ENCODE assay signal across 20 mouse cellular contexts in the genomic region with DNA sequence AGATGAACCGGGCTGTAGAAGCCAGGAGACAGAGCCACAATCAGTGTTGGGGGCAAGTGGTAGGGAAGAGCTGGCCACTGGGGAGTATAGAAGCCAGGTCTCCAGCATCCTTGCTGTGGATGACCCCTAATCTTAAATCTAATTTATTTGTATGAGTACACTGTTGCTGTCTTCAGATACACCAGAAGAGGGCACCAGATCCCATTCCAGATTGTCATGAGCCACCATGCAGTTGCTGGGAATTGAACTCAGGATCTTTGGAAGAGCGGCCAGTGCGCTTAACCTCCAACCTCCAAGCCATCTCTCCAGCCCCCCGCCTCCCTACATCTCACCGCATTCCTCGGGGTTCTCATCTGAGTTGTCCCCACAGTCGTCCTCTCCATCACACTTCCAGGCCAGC. TPM values are rescaled to one million over a fixed set of nuclear protein-coding genes. Genes with fewer than 3 reads are reported as not detected.
DNase-seq lines count a peak whose midpoint lies in the region; ATAC-seq and TF ChIP-seq lines count a peak whose summit lies in the region.
"Had no signal": no experiment of that assay in that cellular context is flagged by ENCODE, and none has a peak within 500 bp of the region (broad histone marks: within the 10 kb centered on the region; RNA-seq: fewer than 3 reads in every experiment).

No protein-coding gene starts in this region.

- H3K4me2 ChIP-seq in hindbrain, postnatal 0 days (ENCODE audit: low read depth, low read length), result no peak overlapping the region
- no peak overlapping the region for H3K4me2 ChIP-seq in lung, postnatal 0 days (replicated peaks; ENCODE audit: low read depth, low read length)
- H3K4me2 ChIP-seq: embryonic facial prominence, embryonic 12.5 days; limb, embryonic 12.5 days; midbrain, embryonic 12.5 days had no signal

- peaks cover 93% of the 10 kb centered on the region for H3K36me3 ChIP-seq in hindbrain, postnatal 0 days (ENCODE audit: insufficient read depth, low read length)
- H3K36me3 ChIP-seq in hindbrain, embryonic 10.5 days, result peaks cover 99% of the 10 kb centered on the region
- H3K36me3 ChIP-seq in lung, postnatal 0 days (ENCODE audit: insufficient read depth, low read length), result peaks cover 18% of the 10 kb centered on the region; the same call in 1 of the 2 replicates

- 89% methylated on average over 7 of the region's 7 CpGs for WGBS in hindbrain, postnatal 0 days
- WGBS in hindbrain, embryonic 10.5 days, result 89% methylated on average over 7 of the region's 7 CpGs
- 84% methylated on average over 7 of the region's 7 CpGs for WGBS in lung, postnatal 0 days

- DNase-seq in CD4-positive, CD25-positive, alpha-beta regulatory T cell, adult 2 months (ENCODE audit: low read depth, low spot score), result peak; percentile 27
- DNase-seq in hindbrain, postnatal 0 days (ENCODE audit: low spot score), result no peak
- DNase-seq in hindbrain, embryonic 10.5 days (ENCODE audit: low spot score), result no peak
- DNase-seq in lung, postnatal 0 days (ENCODE audit: low spot score), result no peak
- no peak for DNase-seq in lung, postnatal 36 days
- peak; percentile 20 for DNase-seq in induced T-regulatory cell, adult 2 months (ENCODE audit: low read depth)
- DNase-seq in thymus, postnatal 14 days, result no peak
- DNase-seq: adrenal gland, adult 8-10 months; cerebellum, adult 18-20 months; gastrocnemius, postnatal 14 days; heart, postnatal 10 days; kidney, postnatal 10 days had no signal

- H3K27me3 ChIP-seq in hindbrain, postnatal 0 days (ENCODE audit: insufficient read depth, low read length), result no peaks in the 10 kb centered on the region
- H3K27me3 ChIP-seq in hindbrain, embryonic 10.5 days (ENCODE audit: insufficient read depth, poor library complexity, severe bottlenecking), result no peaks in the 10 kb centered on the region; the same call in 1 of the 2 replicates
- H3K27me3 ChIP-seq in lung, postnatal 0 days (replicated peaks; ENCODE audit: insufficient read depth, low read length), result no peaks in the 10 kb centered on the region
- H3K27me3 ChIP-seq: embryonic facial prominence, embryonic 12.5 days; limb, embryonic 12.5 days; midbrain, embryonic 12.5 days had no signal

- no peak overlapping the region for H3K9ac ChIP-seq in hindbrain, postnatal 0 days (replicated peaks; ENCODE audit: low read length)
- H3K9ac ChIP-seq in lung, postnatal 0 days (replicated peaks; ENCODE audit: low read depth), result no peak overlapping the region
- H3K9ac ChIP-seq: embryonic facial prominence, embryonic 12.5 days; limb, embryonic 12.5 days; midbrain, embryonic 12.5 days had no signal

- H3K9me3 ChIP-seq in hindbrain, postnatal 0 days (ENCODE audit: low read length), result no peaks in the 10 kb centered on the region
- H3K9me3 ChIP-seq in hindbrain, embryonic 10.5 days, result no peaks in the 10 kb centered on the region
- no peaks in the 10 kb centered on the region for H3K9me3 ChIP-seq in lung, postnatal 0 days (ENCODE audit: low read length)
- H3K9me3 ChIP-seq: embryonic facial prominence, embryonic 12.5 days; limb, embryonic 12.5 days; midbrain, embryonic 12.5 days had no signal

- H3K4me3 ChIP-seq in hindbrain, postnatal 0 days (ENCODE audit: low read length), result no peak overlapping the region
- no peak overlapping the region for H3K4me3 ChIP-seq in hindbrain, embryonic 10.5 days
- no peak overlapping the region for H3K4me3 ChIP-seq in lung, postnatal 0 days (ENCODE audit: low read depth, low read length)
- H3K4me3 ChIP-seq: embryonic facial prominence, embryonic 12.5 days; limb, embryonic 12.5 days; midbrain, embryonic 12.5 days; myocyte had no signal

- ATAC-seq in CD4-positive, CD25-positive, alpha-beta regulatory T cell, adult 4 months, result no peak
- ATAC-seq in hindbrain, postnatal 0 days, result no peak
- no peak for ATAC-seq in lung, postnatal 0 days
- ATAC-seq: inflammation-experienced regulatory T-cells, adult 6 months had no signal

- TF ChIP-seq EP300 in lung, postnatal 0 days (IDR thresholded peaks at IDR 0.05), result no peak

- H3K27ac ChIP-seq in hindbrain, postnatal 0 days, result no peak overlapping the region
- no peak overlapping the region for H3K27ac ChIP-seq in hindbrain, embryonic 10.5 days
- no peak overlapping the region for H3K27ac ChIP-seq in lung, postnatal 0 days (ENCODE audit: low read length)
- H3K27ac ChIP-seq: embryonic facial prominence, embryonic 12.5 days; limb, embryonic 12.5 days; macrophage; midbrain, embryonic 12.5 days had no signal

- no peaks in the 10 kb centered on the region for H3K4me1 ChIP-seq in hindbrain, postnatal 0 days (ENCODE audit: insufficient read depth, low read length)
- H3K4me1 ChIP-seq in hindbrain, embryonic 10.5 days (replicated peaks), result peaks cover 15% of the 10 kb centered on the region
- no peaks in the 10 kb centered on the region for H3K4me1 ChIP-seq in lung, postnatal 0 days (ENCODE audit: insufficient read depth, low read depth, low read length)
- H3K4me1 ChIP-seq: embryonic facial prominence, embryonic 12.5 days; limb, embryonic 12.5 days had no signal

- peak; percentile 61 for TF ChIP-seq CTCF in hindbrain, postnatal 0 days (IDR thresholded peaks at IDR 0.05; ENCODE audit: low read depth)
- peak; percentile 51 for TF ChIP-seq CTCF in lung, postnatal 0 days (IDR thresholded peaks at IDR 0.05)

RNA-seq across cellular contexts. Expression of a gene that starts 12.1 kb away (rescaled TPM):
- not detected for polyA plus RNA-seq in CD4-positive, CD25-positive, alpha-beta regulatory T cell, adult 4 months (2017; shearing (Covaris generic))
- 26.0 and 33.5 TPM in 2 replicates for total RNA-seq in hindbrain, postnatal 0 days (2014; rRNA removed)
- 134 and 146 TPM in 2 replicates for polyA plus RNA-seq in hindbrain, postnatal 0 days (2015; fragmentation: Nextera tagmentation; extraction: Ambion mirVana)
- 23.1 and 70.9 TPM in 2 replicates for polyA plus RNA-seq in hindbrain, embryonic 10.5 days (2016; fragmentation: Nextera tagmentation; extraction: Ambion mirVana)
- polyA plus RNA-seq in lung, postnatal 0 days (2015; fragmentation: Nextera tagmentation; extraction: Ambion mirVana), result 0.44 and 0.60 TPM in 2 replicates
- total RNA-seq: neutrophil, adult 5-6 weeks had no signal
- polyA plus RNA-seq: inflammation-experienced regulatory T-cells, adult 6 months; macrophage had no signal

RNA-seq across cellular contexts. Expression of a gene that starts 24.3 kb away (rescaled TPM):
- polyA plus RNA-seq in CD4-positive, CD25-positive, alpha-beta regulatory T cell, adult 4 months (2017; shearing (Covaris generic)), result 10 to 100 TPM; 55.4 to 78.3 TPM
- 66.1 and 91.1 TPM in 2 replicates for total RNA-seq in hindbrain, postnatal 0 days (2014; rRNA removed)
- 49.7 and 49.9 TPM in 2 replicates for polyA plus RNA-seq in hindbrain, postnatal 0 days (2015; fragmentation: Nextera tagmentation; extraction: Ambion mirVana)
- 103 and 118 TPM in 2 replicates for polyA plus RNA-seq in hindbrain, embryonic 10.5 days (2016; fragmentation: Nextera tagmentation; extraction: Ambion mirVana)
- 27.1 and 31.0 TPM in 2 replicates for polyA plus RNA-seq in lung, postnatal 0 days (2015; fragmentation: Nextera tagmentation; extraction: Ambion mirVana)

RNA-seq across cellular contexts. Expression of a gene that starts 31.7 kb away (rescaled TPM):
- polyA plus RNA-seq in CD4-positive, CD25-positive, alpha-beta regulatory T cell, adult 4 months (2017; shearing (Covaris generic)), result not detected
- total RNA-seq in hindbrain, postnatal 0 days (2014; rRNA removed), result 11.0 and 21.9 TPM in 2 replicates
- polyA plus RNA-seq in hindbrain, postnatal 0 days (2015; fragmentation: Nextera tagmentation; extraction: Ambion mirVana), result 16.7 and 17.4 TPM in 2 replicates
- 8.1 and 10.5 TPM in 2 replicates for polyA plus RNA-seq in hindbrain, embryonic 10.5 days (2016; fragmentation: Nextera tagmentation; extraction: Ambion mirVana)
- polyA plus RNA-seq in lung, postnatal 0 days (2015; fragmentation: Nextera tagmentation; extraction: Ambion mirVana), result 132 and 149 TPM in 2 replicates
- total RNA-seq: neutrophil, adult 5-6 weeks had no signal
- polyA plus RNA-seq: inflammation-experienced regulatory T-cells, adult 6 months; macrophage had no signal

RNA-seq across cellular contexts. Expression of a gene that starts 45.0 kb away (rescaled TPM):
- 1 to 10 TPM; 1.0 to 1.2 TPM for polyA plus RNA-seq in CD4-positive, CD25-positive, alpha-beta regulatory T cell, adult 4 months (2017; shearing (Covaris generic))
- total RNA-seq in hindbrain, postnatal 0 days (2014; rRNA removed), result 0.68 and 3.7 TPM in 2 replicates
- polyA plus RNA-seq in hindbrain, postnatal 0 days (2015; fragmentation: Nextera tagmentation; extraction: Ambion mirVana), result 1.4 and 1.7 TPM in 2 replicates
- 0.72 and 1.5 TPM in 2 replicates for polyA plus RNA-seq in hindbrain, embryonic 10.5 days (2016; fragmentation: Nextera tagmentation; extraction: Ambion mirVana)
- 0.23 and 0.53 TPM in 2 replicates for polyA plus RNA-seq in lung, postnatal 0 days (2015; fragmentation: Nextera tagmentation; extraction: Ambion mirVana)

Comparison
In these comparisons a context has a peak if more than half of its experiments do, and no peak if none do; other contexts are left out.
1. DNase-seq: peak in CD4-positive, CD25-positive, alpha-beta regulatory T cell, adult 2 months (single experiment) and induced T-regulatory cell, adult 2 months (single experiment); none in hindbrain, postnatal 0 days (single experiment), hindbrain, embryonic 10.5 days (single experiment), lung, postnatal 0 days (single experiment), lung, postnatal 36 days (single experiment) and thymus, postnatal 14 days (single experiment).
2. RNA of a gene that starts 12.1 kb away (polyA plus RNA-seq): 134 to 146 TPM in hindbrain, postnatal 0 days and 23.1 to 70.9 TPM in hindbrain, embryonic 10.5 days; 0.44 to 0.60 TPM in lung, postnatal 0 days and not detected in CD4-positive, CD25-positive, alpha-beta regulatory T cell, adult 4 months; every median in the first group is over 10 times any median in the second.